Mouse (Mus musculus) kidney, adult 2 months (tissue): Measurements from ENCODE around the gene Slc32a1.

ENCODE experiments used
- CTCF ChIP-seq: fragments of 200-500 bp; conservative IDR thresholded peaks from 2 replicates; pipeline ENCODE4 v1.5.1; 2011; ENCODE audit warnings: low read depth, mild to moderate bottlenecking, control low read depth, low read length, moderate library complexity, mixed read lengths; ENCODE audit not compliant: insufficient read depth, insufficient read length
- POLR2A ChIP-seq: fragments of 200-500 bp; IDR thresholded peaks from one replicate; pipeline ENCODE4 v1.6.1; 2011; ENCODE audit warnings: low read depth, low read length, control low read depth

- no peak for TF ChIP-seq CTCF
- no peak for TF ChIP-seq POLR2A
Measured at GRCm38 (mm10) chr2:158642587-158642986, 32.0 kb downstream of the Slc32a1 start.
